Mouse (Mus musculus): Measurements from ENCODE around the gene Ccnl1. TPM values are rescaled to one million over a fixed set of nuclear protein-coding genes. Genes with fewer than 3 reads are reported as not detected.

Ccnl1 gene
- 208 TPM for polyA plus RNA-seq (2014; fragmentation: Illumina TruSeq; extraction: RNeasy Lipid Tissue Mini Kit (QIAGEN cat#74804); ENCODE audit: low read depth, low replicate concordance)

DNA sequence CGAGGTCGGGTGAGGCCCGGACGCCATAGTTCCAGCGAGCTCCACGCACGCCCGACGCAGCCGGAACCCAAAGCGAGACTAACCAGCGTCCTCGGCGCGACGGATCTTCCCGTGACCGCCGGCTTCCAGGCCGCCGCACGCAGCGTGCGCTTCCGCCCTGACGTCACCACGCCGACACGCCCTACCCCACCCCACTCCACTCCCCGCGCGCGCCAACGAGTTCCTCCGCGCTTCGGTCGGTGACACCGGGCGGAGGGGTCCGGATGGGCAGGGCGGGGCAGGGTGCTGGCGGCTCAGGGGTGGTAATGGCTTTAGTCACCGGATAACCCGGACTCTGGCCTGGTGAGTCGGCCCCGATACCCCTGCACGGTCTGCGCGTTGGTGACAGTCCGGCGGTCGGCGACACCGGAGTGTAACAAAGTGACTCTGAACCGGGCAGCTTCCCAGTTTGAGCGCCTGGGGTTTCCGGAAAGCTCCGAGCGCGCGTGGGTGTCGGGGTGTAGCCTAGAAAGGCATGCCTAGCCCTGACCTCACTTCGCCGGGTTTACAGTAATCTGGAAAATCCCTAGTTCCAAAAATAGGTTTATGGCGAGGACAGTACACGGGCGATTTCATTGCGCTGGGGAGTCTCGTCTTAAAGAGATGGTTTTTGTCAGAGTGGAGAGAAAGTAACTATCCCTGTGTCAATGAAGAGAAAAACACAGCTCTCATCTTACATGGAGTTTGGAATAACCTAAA lies at the start of gene Ccnl1:
Gene Ccnl1 (minus strand): TSS at position 148 of the 738 bp plus-strand sequence.

Data from adrenal gland, adult 10 weeks (tissue).